Mouse (Mus musculus): ENCODE data around the gene Nod1.
"Not testable (repeated sequence)": the region's sequence is repeated elsewhere in the genome, so short reads cannot be mapped to it uniquely, and the experiment has no call there.

The Nod1 gene

GRCm38 (mm10) chr6:54979426-54979825, 7.0 kb upstream of the Nod1 start:
- no peak for DNase-seq

GRCm38 (mm10) chr6:54975616-54976015, 3.2 kb upstream of the Nod1 start:
- no peak for DNase-seq

- no peak for DNase-seq
Observed at GRCm38 (mm10) chr6:54974501-54974900, 2.1 kb upstream of the Nod1 start.

- DNase-seq = peak; percentile 45
Observed at GRCm38 (mm10) chr6:54972929-54973211, 458 bp upstream of the Nod1 start.

GRCm38 (mm10) chr6:54971731-54972110, 691 bp downstream of the Nod1 start:
- peak; percentile 70 for DNase-seq

- no peak for DNase-seq
Observed at GRCm38 (mm10) chr6:54970506-54970905, 1.9 kb downstream of the Nod1 start.

- DNase-seq = no peak
Observed at GRCm38 (mm10) chr6:54969801-54970200, 2.6 kb downstream of the Nod1 start.

GRCm38 (mm10) chr6:54967591-54967990, 4.8 kb downstream of the Nod1 start:
- no peak for DNase-seq

GRCm38 (mm10) chr6:54965234-54965633, 7.2 kb downstream of the Nod1 start:
- no peak for DNase-seq

- DNase-seq = no peak
Observed at GRCm38 (mm10) chr6:54964755-54965154, 7.7 kb downstream of the Nod1 start.

- DNase-seq = no peak
Observed at GRCm38 (mm10) chr6:54963599-54963998, 8.8 kb downstream of the Nod1 start.

GRCm38 (mm10) chr6:54957655-54958054, 14.8 kb downstream of the Nod1 start:
- DNase-seq = no peak

GRCm38 (mm10) chr6:54956425-54956824, 16.0 kb downstream of the Nod1 start:
- no peak for DNase-seq

GRCm38 (mm10) chr6:54955949-54956348, 16.5 kb downstream of the Nod1 start:
- no peak for DNase-seq

- no peak for DNase-seq
Observed at GRCm38 (mm10) chr6:54954659-54955414, 17.6 kb downstream of the Nod1 start.

- not testable (repeated sequence) for DNase-seq
Observed at GRCm38 (mm10) chr6:54953399-54953798, 19.0 kb downstream of the Nod1 start.

- DNase-seq = no peak
Observed at GRCm38 (mm10) chr6:54952542-54952941, 19.9 kb downstream of the Nod1 start.

- DNase-seq = no peak
Observed at GRCm38 (mm10) chr6:54948682-54949081, 23.7 kb downstream of the Nod1 start.

GRCm38 (mm10) chr6:54946241-54946953, 26.0 kb downstream of the Nod1 start:
- no peak for DNase-seq

GRCm38 (mm10) chr6:54944551-54944950, 27.9 kb downstream of the Nod1 start:
- DNase-seq = no peak

GRCm38 (mm10) chr6:54943753-54944152, 28.7 kb downstream of the Nod1 start:
- DNase-seq = no peak

- no peak for DNase-seq
Observed at GRCm38 (mm10) chr6:54943292-54943691, 29.1 kb downstream of the Nod1 start.

GRCm38 (mm10) chr6:54941149-54941548, 31.3 kb downstream of the Nod1 start:
- DNase-seq = no peak

- no peak for DNase-seq
Observed at GRCm38 (mm10) chr6:54940126-54940525, 32.3 kb downstream of the Nod1 start.

- peak; percentile 62 for DNase-seq
Observed at GRCm38 (mm10) chr6:54939631-54940030, 32.8 kb downstream of the Nod1 start.

Measured in kidney, postnatal 14 days (tissue).